Mouse (Mus musculus): ENCODE measurements around the gene Klhl2. TPM values are rescaled to one million over a fixed set of nuclear protein-coding genes. Genes with fewer than 3 reads are reported as not detected.
A peak's percentile ranks its signal among the peaks of the same experiment; 100 is the strongest.

Klhl2 gene
- total RNA-seq, 2 experiments from 2014 or later, result 266 to 309 TPM

GRCm38 (mm10) chr8:64711544-64711943 is 138.3 kb downstream of the Klhl2 start:
- DNase-seq (ENCODE audit: extremely low spot score in 1 of 2, low spot score in 1 of 2), result no peak

- DNase-seq (ENCODE audit: extremely low spot score in 1 of 2, low spot score in 1 of 2), result no peak
Measured at GRCm38 (mm10) chr8:64707481-64707880, 142.3 kb downstream of the Klhl2 start.

- no peak for DNase-seq (ENCODE audit: extremely low spot score in 1 of 2, low spot score in 1 of 2)
Measured at GRCm38 (mm10) chr8:64703191-64703590, 146.6 kb downstream of the Klhl2 start.

GRCm38 (mm10) chr8:64692651-64693201 is 157.1 kb downstream of the Klhl2 start, which contains the start of gene Cpe:
Gene Cpe, minus strand, starts transcription at chr8:64693054.
- peak; percentile 75 to 87 for DNase-seq (ENCODE audit: extremely low spot score in 1 of 2, low spot score in 1 of 2)

- peak in 1 of 2 experiments; percentile 25 for DNase-seq (ENCODE audit: extremely low spot score in 1 of 2, low spot score in 1 of 2)
Measured at GRCm38 (mm10) chr8:64691591-64692401, 158.0 kb downstream of the Klhl2 start.

GRCm38 (mm10) chr8:64690845-64691244 is 159.0 kb downstream of the Klhl2 start:
- DNase-seq (ENCODE audit: extremely low spot score in 1 of 2, low spot score in 1 of 2), result no peak

GRCm38 (mm10) chr8:64690306-64690705 is 159.5 kb downstream of the Klhl2 start:
- no peak for DNase-seq (ENCODE audit: extremely low spot score in 1 of 2, low spot score in 1 of 2)

Other genes with a start within 250 kb of the Klhl2 start
- gene Cpe, start 157.0 kb downstream of the Klhl2 start, total RNA-seq (2021), result 1,000 to 10,000 TPM; 3,120 to 3,267 TPM
- gene Msmo1, start 116.2 kb downstream of the Klhl2 start, total RNA-seq (2021), result 100 to 1,000 TPM in 1 of 2 experiments, 10 to 100 TPM in 1; 98.9 to 101 TPM
- gene Tmem192, start 97.2 kb upstream of the Klhl2 start, total RNA-seq (2021), result 10 to 100 TPM; 21.6 to 22.5 TPM
- not detected for gene Trim75, start 137.8 kb upstream of the Klhl2 start, total RNA-seq (2021)
- not detected for gene Trim61, start 168.5 kb upstream of the Klhl2 start, total RNA-seq (2021)
- not detected for gene Trim60, start 168.6 kb upstream of the Klhl2 start, total RNA-seq (2021)
- gene Apela, start 187.3 kb upstream of the Klhl2 start, total RNA-seq (2021), result under 1 TPM in 1 of 2 experiments, not detected in 1; 0.66 TPM
- not detected for gene Gm10663, start 225.0 kb upstream of the Klhl2 start, total RNA-seq (2021)